Mouse (Mus musculus): ENCODE results near the gene Lhfpl4. TPM values are rescaled to one million over a fixed set of nuclear protein-coding genes. Genes with fewer than 3 reads are reported as not detected.
A peak's percentile ranks its signal among the peaks of the same experiment; 100 is the strongest.

Gene Lhfpl4
- 0.09 and 0.12 TPM in 2 replicates for polyA plus RNA-seq (2012; rRNA removed)

DNA sequence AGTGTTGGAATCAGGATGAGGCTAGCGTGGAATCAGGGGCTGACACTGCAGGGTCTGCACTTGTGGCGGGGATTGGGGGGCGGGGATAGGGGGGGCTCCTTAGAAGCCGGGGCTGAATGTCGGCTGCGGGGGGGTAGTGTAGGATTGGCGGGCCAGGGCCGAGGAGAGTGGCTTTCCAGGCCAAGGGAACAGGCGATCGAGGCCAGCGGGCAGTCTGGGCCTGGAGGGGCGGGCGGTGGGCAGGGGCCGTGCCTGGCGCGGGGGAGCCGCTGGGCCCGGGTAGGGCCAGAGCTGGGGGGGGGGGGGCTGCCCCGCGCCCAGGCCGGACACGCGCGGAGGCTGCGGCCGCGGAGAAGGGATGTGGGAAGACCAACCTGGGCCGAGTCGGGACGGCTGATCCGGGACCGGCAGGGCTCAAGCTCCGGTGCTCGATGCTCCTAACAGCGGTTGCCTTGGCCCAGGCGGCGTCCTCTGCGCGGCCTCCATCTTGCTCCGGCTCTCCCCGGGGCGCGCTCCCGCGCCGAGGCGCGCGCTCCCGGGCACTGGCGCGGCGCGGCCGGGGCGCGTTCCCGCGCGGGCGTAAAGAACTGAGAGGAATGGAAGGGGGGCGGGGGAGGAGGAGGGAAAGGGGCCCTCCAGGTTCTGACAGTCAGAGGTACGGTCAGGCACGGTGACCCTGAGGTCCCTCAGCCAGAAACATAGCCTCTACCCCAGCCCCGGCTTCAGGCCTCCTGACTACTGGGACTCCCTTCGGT lies at the start of gene Lhfpl4:
TSS of gene Lhfpl4 (minus strand) at position 544 of the 755 bp plus-strand sequence.
- WGBS: 1% methylated on average over 56 of the region's 66 CpGs
- H3K27me3 ChIP-seq (replicated peaks; ENCODE audit: control insufficient read depth, insufficient read depth, low read length): peaks cover 2% of the 10 kb centered on the region; the same call in 1 of the 2 replicates
- H3K36me3 ChIP-seq (ENCODE audit: control insufficient read depth, insufficient read depth, low read length): no peaks in the 10 kb centered on the region
- no peak for DNase-seq
- no peaks in the 10 kb centered on the region for H3K4me1 ChIP-seq (ENCODE audit: control insufficient read depth, insufficient read depth, low read length)
- H3K27ac ChIP-seq (ENCODE audit: insufficient read depth, low read depth, low read length): no peak within 1 kb of the TSS
- TF ChIP-seq CTCF (conservative IDR thresholded peaks at IDR 0.05; ENCODE audit: insufficient read depth, insufficient read length, low read depth, low read length): no peak
- no peak for TF ChIP-seq POLR2A (IDR thresholded peaks at IDR 0.05; ENCODE audit: low read depth, low read length)
- H3K4me3 ChIP-seq (ENCODE audit: insufficient read depth, low read depth, low read length): peak within 1 kb of the TSS; percentile 33; the same call in 1 of the 2 replicates

- no peaks in the 10 kb centered on the region for H3K4me1 ChIP-seq (ENCODE audit: control insufficient read depth, insufficient read depth, low read length)
These were observed 47.6 kb upstream of the Lhfpl4 start for GRCm38 (mm10) chr6:113242753-113243152.

GRCm38 (mm10) chr6:113238442-113238841 lies 43.3 kb upstream of the Lhfpl4 start:
- peak overlapping the region; percentile 77 for H3K4me3 ChIP-seq (ENCODE audit: insufficient read depth, low read depth, low read length)
- WGBS: 11% methylated on average over 6 of the region's 6 CpGs
- peak; percentile 10 for DNase-seq
- no peaks in the 10 kb centered on the region for H3K4me1 ChIP-seq (ENCODE audit: control insufficient read depth, insufficient read depth, low read length)
- no peaks in the 10 kb centered on the region for H3K36me3 ChIP-seq (ENCODE audit: control insufficient read depth, insufficient read depth, low read length)
- no peaks in the 10 kb centered on the region for H3K27me3 ChIP-seq (replicated peaks; ENCODE audit: control insufficient read depth, insufficient read depth, low read length)
- TF ChIP-seq POLR2A (IDR thresholded peaks at IDR 0.05; ENCODE audit: low read depth, low read length) (no peak), CTCF (conservative IDR thresholded peaks at IDR 0.05; ENCODE audit: insufficient read depth, insufficient read length, low read depth, low read length) (no peak)
- no peak overlapping the region for H3K27ac ChIP-seq (ENCODE audit: insufficient read depth, low read depth, low read length)

More at GRCm38 (mm10) chr6:113242753-113243152, 47.6 kb upstream of the Lhfpl4 start:
- DNase-seq: no peak
- 59% methylated on average over 1 of the region's 1 CpGs for WGBS
- TF ChIP-seq POLR2A (IDR thresholded peaks at IDR 0.05; ENCODE audit: low read depth, low read length) (no peak), CTCF (conservative IDR thresholded peaks at IDR 0.05; ENCODE audit: insufficient read depth, insufficient read length, low read depth, low read length) (no peak)
- Histone ChIP-seq H3K4me3 (ENCODE audit: insufficient read depth, low read depth, low read length) (no peak overlapping the region), H3K27ac (ENCODE audit: insufficient read depth, low read depth, low read length) (no peak overlapping the region), H3K27me3 (replicated peaks; ENCODE audit: control insufficient read depth, insufficient read depth, low read length) (no peaks in the 10 kb centered on the region), H3K36me3 (ENCODE audit: control insufficient read depth, insufficient read depth, low read length) (peaks cover 1% of the 10 kb centered on the region; the same call in 1 of the 2 replicates)

DNA sequence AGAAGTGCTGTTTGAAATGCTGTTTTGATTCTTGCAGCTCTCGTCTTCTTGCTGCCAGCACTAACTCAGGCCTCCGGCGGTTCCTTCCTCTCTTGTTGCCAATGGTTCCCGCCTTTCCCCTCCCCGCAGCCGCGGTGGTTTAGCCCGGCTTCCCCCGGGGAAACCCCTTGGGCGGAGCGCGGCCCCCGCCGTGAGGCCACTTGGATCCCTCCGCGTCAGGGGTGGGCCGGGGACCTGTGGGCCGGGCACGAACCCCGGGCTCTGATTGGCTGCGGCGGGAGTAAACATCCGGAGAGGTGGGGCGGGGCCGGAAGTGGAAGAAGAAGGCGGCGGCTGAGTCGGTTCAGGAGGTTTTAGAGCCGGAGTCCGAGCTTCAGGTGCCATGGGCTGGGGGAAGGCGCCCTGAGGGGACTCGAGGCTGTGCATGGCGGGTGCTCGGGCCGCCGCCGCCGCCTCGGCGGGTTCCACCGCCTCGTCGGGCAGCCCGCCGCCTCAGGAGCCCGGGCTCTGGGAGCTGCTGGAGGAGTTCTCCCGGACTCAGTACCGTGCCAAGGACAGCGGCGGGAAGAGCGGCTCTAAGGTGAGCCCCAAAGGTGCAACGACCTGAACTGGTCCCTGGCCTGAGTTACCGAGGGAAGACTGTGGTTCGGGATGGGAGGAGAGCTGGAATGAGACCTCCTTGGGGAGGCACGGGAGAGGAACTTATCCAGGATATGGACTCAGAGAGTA lies 42.5 kb upstream of the Lhfpl4 start, which contains the start of gene Mtmr14:
TSS of gene Mtmr14 (plus strand) at position 302 of the 729 bp plus-strand sequence.
- under 1% methylated on average over 55 of the region's 55 CpGs for WGBS
- no peak for TF ChIP-seq CTCF (conservative IDR thresholded peaks at IDR 0.05; ENCODE audit: insufficient read depth, insufficient read length, low read depth, low read length)
- no peak for TF ChIP-seq POLR2A (IDR thresholded peaks at IDR 0.05; ENCODE audit: low read depth, low read length)
- H3K27ac ChIP-seq (ENCODE audit: insufficient read depth, low read depth, low read length): peak within 1 kb of the TSS; percentile 52

GRCm38 (mm10) chr6:113235141-113235540 lies 40.0 kb upstream of the Lhfpl4 start:
- H3K4me3 ChIP-seq (ENCODE audit: insufficient read depth, low read depth, low read length): no peak overlapping the region
- H3K4me1 ChIP-seq (ENCODE audit: control insufficient read depth, insufficient read depth, low read length): no peaks in the 10 kb centered on the region
- H3K27me3 ChIP-seq (replicated peaks; ENCODE audit: control insufficient read depth, insufficient read depth, low read length): no peaks in the 10 kb centered on the region
- no peak for DNase-seq
- H3K36me3 ChIP-seq (ENCODE audit: control insufficient read depth, insufficient read depth, low read length): no peaks in the 10 kb centered on the region
- TF ChIP-seq CTCF (conservative IDR thresholded peaks at IDR 0.05; ENCODE audit: insufficient read depth, insufficient read length, low read depth, low read length) (no peak), POLR2A (IDR thresholded peaks at IDR 0.05; ENCODE audit: low read depth, low read length) (no peak)
- no peak overlapping the region for H3K27ac ChIP-seq (ENCODE audit: insufficient read depth, low read depth, low read length)
- 64% methylated on average over 5 of the region's 5 CpGs for WGBS

More for the DNA sequence above, 42.5 kb upstream of the Lhfpl4 start, which contains the start of gene Mtmr14:
- Histone ChIP-seq H3K36me3 (ENCODE audit: control insufficient read depth, insufficient read depth, low read length) (no peaks in the 10 kb centered on the region), H3K27me3 (replicated peaks; ENCODE audit: control insufficient read depth, insufficient read depth, low read length) (no peaks in the 10 kb centered on the region), H3K4me3 (ENCODE audit: insufficient read depth, low read depth, low read length) (peak within 1 kb of the TSS; percentile 77), H3K4me1 (ENCODE audit: control insufficient read depth, insufficient read depth, low read length) (no peaks in the 10 kb centered on the region)
- DNase-seq: peak; percentile 99

- TF ChIP-seq CTCF (conservative IDR thresholded peaks at IDR 0.05; ENCODE audit: insufficient read depth, insufficient read length, low read depth, low read length) (no peak), POLR2A (IDR thresholded peaks at IDR 0.05; ENCODE audit: low read depth, low read length) (no peak)
- H3K27me3 ChIP-seq (replicated peaks; ENCODE audit: control insufficient read depth, insufficient read depth, low read length): no peaks in the 10 kb centered on the region
These were observed 31.5 kb upstream of the Lhfpl4 start for GRCm38 (mm10) chr6:113226705-113227104.

DNA sequence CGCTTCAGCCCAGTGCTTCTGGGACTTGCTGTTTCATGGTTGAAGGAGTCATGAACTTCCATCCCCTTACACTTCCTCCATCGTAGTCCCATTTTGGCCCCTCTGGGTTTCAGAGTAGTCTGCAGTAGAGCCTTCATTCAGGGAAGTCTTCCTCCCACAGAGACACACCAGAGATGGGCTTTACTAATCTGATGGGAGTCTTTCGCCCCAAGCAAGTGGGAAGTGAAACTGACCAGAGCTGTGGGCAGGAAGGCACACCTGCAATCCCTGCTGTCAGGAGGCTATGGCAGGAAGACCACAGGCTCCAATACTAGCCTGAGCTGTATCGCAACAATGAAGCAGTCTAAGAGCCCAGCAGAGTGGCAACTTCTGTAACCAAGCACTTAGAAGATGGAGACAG lies 30.6 kb upstream of the Lhfpl4 start:
- TF ChIP-seq CTCF (conservative IDR thresholded peaks at IDR 0.05; ENCODE audit: insufficient read depth, insufficient read length, low read depth, low read length) (no peak), POLR2A (IDR thresholded peaks at IDR 0.05; ENCODE audit: low read depth, low read length) (no peak)
- Histone ChIP-seq H3K4me1 (ENCODE audit: control insufficient read depth, insufficient read depth, low read length) (no peaks in the 10 kb centered on the region), H3K27ac (ENCODE audit: insufficient read depth, low read depth, low read length) (no peak overlapping the region), H3K27me3 (replicated peaks; ENCODE audit: control insufficient read depth, insufficient read depth, low read length) (no peaks in the 10 kb centered on the region), H3K4me3 (ENCODE audit: insufficient read depth, low read depth, low read length) (no peak overlapping the region), H3K36me3 (ENCODE audit: control insufficient read depth, insufficient read depth, low read length) (no peaks in the 10 kb centered on the region)
- no peak for DNase-seq
- WGBS: 56% methylated on average over 4 of the region's 4 CpGs

More at GRCm38 (mm10) chr6:113226705-113227104, 31.5 kb upstream of the Lhfpl4 start:
- H3K4me1 ChIP-seq (ENCODE audit: control insufficient read depth, insufficient read depth, low read length): no peaks in the 10 kb centered on the region
- no peaks in the 10 kb centered on the region for H3K36me3 ChIP-seq (ENCODE audit: control insufficient read depth, insufficient read depth, low read length)
- no peak for DNase-seq
- no peak overlapping the region for H3K27ac ChIP-seq (ENCODE audit: insufficient read depth, low read depth, low read length)
- H3K4me3 ChIP-seq (ENCODE audit: insufficient read depth, low read depth, low read length): no peak overlapping the region
